Mouse (Mus musculus): ENCODE data around the gene Dnajc21.

DNA sequence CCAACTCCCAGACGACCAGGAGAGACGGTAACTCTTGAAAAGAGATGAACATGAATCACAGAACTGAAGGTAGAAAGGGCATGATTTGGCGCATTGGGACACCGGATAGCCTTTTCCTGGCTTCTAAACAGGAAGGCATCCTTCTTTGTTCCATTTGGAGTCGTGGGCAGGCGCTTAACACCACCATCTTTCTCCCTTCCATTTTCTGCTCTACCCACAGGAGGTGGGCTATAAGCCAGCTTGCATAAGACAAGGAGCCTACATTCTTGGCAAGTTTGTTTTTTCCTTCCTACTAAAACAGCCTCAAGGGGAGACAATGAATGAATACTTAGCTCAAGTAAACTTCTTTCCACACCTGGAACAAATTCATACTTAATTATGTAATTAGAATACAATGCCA lies 56.7 kb downstream of the Dnajc21 start:
- TF ChIP-seq MAFK (IDR thresholded peaks at IDR 0.05; ENCODE audit: insufficient replicate concordance, low read length) (no peak), MAZ (IDR thresholded peaks at IDR 0.05; ENCODE audit: low read depth, low read length) (no peak), POLR2A (IDR thresholded peaks at IDR 0.05; ENCODE audit: low read depth, low read length) (no peak)
